Mouse (Mus musculus) ovary, adult 10 weeks (tissue): ENCODE measurements around the gene Cd207. TPM values are rescaled to one million over a fixed set of nuclear protein-coding genes. Genes with fewer than 3 reads are reported as not detected.

Source experiments
- polyA plus RNA-seq: library from polyadenylated mRNA; stranded (reverse); fragments of 350-450 nt; fragmentation: Illumina TruSeq; extraction: RNeasy Lipid Tissue Mini Kit (QIAGEN cat#74804); gene quantifications from one replicate; pipeline ENCODE4 v1.2.3, GENCODE M21; 2014

Cd207 gene
- polyA plus RNA-seq: not detected

DNA sequence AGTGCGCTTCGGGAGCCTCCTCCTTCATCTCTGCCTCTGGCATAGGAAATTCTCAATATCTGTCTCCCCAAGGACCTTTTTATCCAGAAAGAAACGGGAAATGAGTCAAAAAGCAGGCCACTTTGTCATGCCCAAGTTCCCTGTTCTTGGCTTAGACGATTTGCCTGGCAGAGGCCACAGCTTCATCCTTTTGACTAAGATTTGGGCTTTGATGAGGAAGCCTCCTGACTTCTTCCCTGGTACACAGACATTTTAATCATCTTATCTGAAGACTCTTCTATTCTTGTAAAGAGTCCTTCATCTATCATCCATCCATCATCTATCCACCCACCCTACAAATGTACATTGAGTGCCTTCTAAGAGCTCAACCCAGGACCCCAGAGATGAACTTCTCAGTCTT lies at the start of gene Cd207:
Gene Cd207, minus strand, starts transcription at position 101 of the 400 bp plus-strand sequence.

DNA sequence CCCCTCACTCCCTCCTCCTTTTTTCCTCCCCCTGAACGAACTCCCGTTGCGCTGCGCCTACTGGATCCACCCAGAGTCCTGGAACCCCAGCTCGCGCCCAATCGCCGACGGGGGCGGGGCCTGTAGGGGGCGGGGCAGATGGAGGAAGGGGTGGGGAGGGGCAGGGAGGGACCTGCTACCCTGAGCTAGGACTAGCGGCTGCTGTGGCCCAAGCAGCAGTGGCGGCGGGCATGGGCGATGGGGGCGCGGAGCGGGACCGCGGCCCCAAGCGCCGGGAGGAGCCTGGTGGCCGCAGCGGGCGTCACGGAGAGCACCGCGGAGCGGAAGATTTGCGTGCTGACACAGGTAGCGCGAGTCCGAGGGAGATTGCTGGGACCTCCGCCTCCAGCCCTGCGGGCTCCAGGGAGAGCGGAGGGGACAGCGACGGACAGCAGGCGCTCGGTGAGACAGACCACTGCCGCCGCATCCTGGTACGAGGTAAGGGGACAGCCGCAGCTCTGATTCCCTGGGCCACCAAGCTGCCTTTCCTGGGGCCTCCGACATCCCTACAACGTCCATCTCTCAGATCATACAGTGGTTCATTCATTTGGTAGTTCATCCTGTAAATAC lies 33.5 kb upstream of the Cd207 start, which contains the start of gene Vax2:
Gene Vax2, plus strand, starts transcription at position 198 of the 609 bp plus-strand sequence.

DNA sequence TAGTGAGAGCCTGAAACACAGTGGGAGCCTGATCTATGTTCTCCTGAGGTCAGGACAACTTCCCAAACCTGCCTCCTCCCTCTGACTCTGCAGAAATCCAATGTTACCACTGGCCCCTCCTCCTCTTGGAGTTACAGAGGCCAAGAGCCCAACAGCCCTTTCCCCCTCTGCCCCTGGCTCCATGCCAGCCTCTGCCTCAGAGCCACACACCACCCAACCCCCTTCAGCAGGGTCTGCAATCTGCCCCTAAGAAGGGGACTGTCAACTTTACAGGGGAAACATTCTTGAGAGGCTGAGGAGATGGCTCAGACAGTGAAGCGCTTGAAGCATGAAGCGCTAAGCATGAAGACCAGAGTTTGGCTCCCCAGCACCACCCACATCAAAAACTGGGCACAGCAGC lies 21.6 kb downstream of the Cd207 start, which contains the start of gene Clec4f:
Gene Clec4f, minus strand, starts transcription at position 101 of the 400 bp plus-strand sequence.

Other genes starting within 250 kb of the Cd207 start
- 19.6 TPM for gene Tet3, start 218.8 kb downstream of the Cd207 start, polyA plus RNA-seq
- 21.2 TPM for gene Dguok, start 170.9 kb downstream of the Cd207 start, polyA plus RNA-seq
- 65.2 TPM for gene Actg2, start 141.6 kb downstream of the Cd207 start, polyA plus RNA-seq
- 75.7 TPM for gene Stambp, start 105.1 kb downstream of the Cd207 start, polyA plus RNA-seq
- gene Clec4f, start 21.7 kb downstream of the Cd207 start, polyA plus RNA-seq: not detected
- gene Vax2, start 33.4 kb upstream of the Cd207 start, polyA plus RNA-seq: not detected
- gene Atp6v1b1, start 65.1 kb upstream of the Cd207 start, polyA plus RNA-seq: 0.60 TPM
- not detected for gene Ankrd53, start 84.8 kb upstream of the Cd207 start, polyA plus RNA-seq
- gene Tex261, start 98.0 kb upstream of the Cd207 start, polyA plus RNA-seq: 27.5 TPM
- 6.8 TPM for gene Nagk, start 117.1 kb upstream of the Cd207 start, polyA plus RNA-seq
- gene Paip2b, start 153.9 kb upstream of the Cd207 start, polyA plus RNA-seq: 77.4 TPM
- 269 TPM for gene Zfp638, start 189.3 kb upstream of the Cd207 start, polyA plus RNA-seq